9 mouse cellular contexts compared by ENCODE assay signal in genomic region chr2:134549770-134550169, GRCm38 (mm10). TPM values are rescaled to one million over a fixed set of nuclear protein-coding genes. Genes with fewer than 3 reads are reported as not detected.
A peak's percentile ranks its signal among the peaks of the same experiment; 100 is the strongest.
DNase-seq lines count a peak whose midpoint lies in the region; ATAC-seq and TF ChIP-seq lines count a peak whose summit lies in the region.
"Had no signal": no experiment of that assay in that cellular context is flagged by ENCODE, and none has a peak within 500 bp of the region (broad histone marks: within the 10 kb centered on the region; RNA-seq: fewer than 3 reads in every experiment).

No protein-coding gene starts in this region.

- H3K27me3 ChIP-seq in intestine, postnatal 0 days (replicated peaks; ENCODE audit: control insufficient read depth, insufficient read depth, low read length): no peaks in the 10 kb centered on the region
- H3K27me3 ChIP-seq in intestine, embryonic 16.5 days (replicated peaks; ENCODE audit: control insufficient read depth, insufficient read depth, low read length): no peaks in the 10 kb centered on the region

- H3K36me3 ChIP-seq in intestine, postnatal 0 days (ENCODE audit: control insufficient read depth, insufficient read depth): no peaks in the 10 kb centered on the region
- no peaks in the 10 kb centered on the region for H3K36me3 ChIP-seq in intestine, embryonic 16.5 days (ENCODE audit: control insufficient read depth, insufficient read depth, low read length)
- no peaks in the 10 kb centered on the region for H3K36me3 ChIP-seq in ES-E14 (ENCODE audit: control insufficient read depth, insufficient read depth, low read length, poor library complexity, severe bottlenecking)

- no peak for ATAC-seq in intestine, postnatal 0 days
- no peak for ATAC-seq in intestine, embryonic 16.5 days
- ATAC-seq in megakaryocyte-erythroid progenitor cell, adult 5-6 weeks (replicated peaks; ENCODE audit: low FRiP score, low TSS enrichment, poor library complexity, severe bottlenecking): peak; percentile 87

- H3K9me3 ChIP-seq in intestine, postnatal 0 days (ENCODE audit: control insufficient read depth): no peaks in the 10 kb centered on the region
- no peaks in the 10 kb centered on the region for H3K9me3 ChIP-seq in intestine, embryonic 16.5 days (ENCODE audit: control insufficient read depth, low read length)
- H3K9me3 ChIP-seq in ES-E14 (ENCODE audit: control insufficient read depth, insufficient read depth, low read depth, low read length): no peaks in the 10 kb centered on the region

- TF ChIP-seq CTCF in intestine, postnatal 0 days (IDR thresholded peaks at IDR 0.05; ENCODE audit: low read depth): peak; percentile 84

- peak; percentile 21 for DNase-seq in ES-E14 (ENCODE audit: low read depth, low spot score)
- DNase-seq in c-Kit-positive CD71-positive TER-119-negative erythroid progenitor cells, embryonic 14.5 days (ENCODE audit: low read depth): peak; percentile 46
- peak; percentile 37 for DNase-seq in forelimb bud, embryonic 11.5 days (ENCODE audit: low read depth, low spot score)
- DNase-seq in layer of hippocampus, adult 9-10 months (ENCODE audit: low spot score): peak; percentile 59
- DNase-seq in thymus, postnatal 36 days: peak; percentile 7 to 24

- H3K4me3 ChIP-seq in intestine, postnatal 0 days (ENCODE audit: low read depth, low read length): no peak overlapping the region
- no peak overlapping the region for H3K4me3 ChIP-seq in intestine, embryonic 16.5 days (ENCODE audit: low read length)
- H3K4me3 ChIP-seq in ES-E14 (ENCODE audit: insufficient read depth in 1 of 2, low read depth in 1 of 2, low read length in 2 of 2, poor library complexity in 1 of 2, severe bottlenecking in 1 of 2): no peak overlapping the region
- H3K4me3 ChIP-seq: erythroblast, embryonic 14.5 days had no signal

- H3K9ac ChIP-seq in intestine, postnatal 0 days (ENCODE audit: low read depth, low read length): no peak overlapping the region
- H3K9ac ChIP-seq in intestine, embryonic 16.5 days (ENCODE audit: low read depth, low read length): no peak overlapping the region
- H3K9ac ChIP-seq in ES-E14 (ENCODE audit: insufficient read depth, low read depth, low read length, poor library complexity, severe bottlenecking): no peak overlapping the region

- 19% methylated on average over 4 of the region's 4 CpGs for WGBS in intestine, postnatal 0 days
- 13% methylated on average over 4 of the region's 4 CpGs for WGBS in intestine, embryonic 16.5 days

- in situ Hi-C loops in ES-E14 (cut with MboI; ENCODE audit: low sequenced_read_pairs in 2 of 2, unreplicated experiment in 2 of 2): loop anchor here in 1 of 2 experiments (5.0 kb wide), 1 partner anchor 783 kb away; no protein-coding TSS in a partner anchor

- H3K4me1 ChIP-seq in intestine, postnatal 0 days (replicated peaks; ENCODE audit: control insufficient read depth, insufficient read depth, low read length): no peaks in the 10 kb centered on the region
- H3K4me1 ChIP-seq in intestine, embryonic 16.5 days (ENCODE audit: control insufficient read depth, insufficient read depth, low read length): no peaks in the 10 kb centered on the region
- H3K4me1 ChIP-seq in ES-E14 (ENCODE audit: control insufficient read depth in 2 of 2, insufficient read depth in 2 of 2, low read length in 2 of 2, poor library complexity in 1 of 2): no peaks in the 10 kb centered on the region

- H3K27ac ChIP-seq in intestine, postnatal 0 days (ENCODE audit: low read depth, low read length): no peak overlapping the region
- no peak overlapping the region for H3K27ac ChIP-seq in intestine, embryonic 16.5 days (ENCODE audit: low read length)
- no peak overlapping the region for H3K27ac ChIP-seq in ES-E14 (ENCODE audit: insufficient read depth, low read depth, low read length, poor library complexity, severe bottlenecking)

- no peak overlapping the region for H3K4me2 ChIP-seq in intestine, postnatal 0 days (replicated peaks; ENCODE audit: low read depth)
- H3K4me2 ChIP-seq in intestine, embryonic 16.5 days (ENCODE audit: low read depth, low read length): no peak overlapping the region

TF ChIP-seq in ES-E14, 5 proteins besides CTCF, POLR2A, EP300 and RAD21:
- TF ChIP-seq ZNF384 (IDR thresholded peaks at IDR 0.05; ENCODE audit: low read depth, low read length): no peak
- TF ChIP-seq ZC3H11A (IDR thresholded peaks at IDR 0.05; ENCODE audit: borderline replicate concordance, low read depth, low read length): peak; percentile 72; the same call in 1 of the 2 replicates

RNA-seq across cellular contexts. Expression of gene Hao1, which starts 4.4 kb away (rescaled TPM):
- polyA plus RNA-seq in intestine, postnatal 0 days (2015; fragmentation: Nextera tagmentation; extraction: Ambion mirVana): 0.07 and 0.09 TPM in 2 replicates
- polyA plus RNA-seq in intestine, embryonic 16.5 days (2015; fragmentation: Nextera tagmentation; extraction: Ambion mirVana): 0.11 TPM in 1 of 2 replicates, not detected in the other
- not detected in 2 replicates for total RNA-seq in ES-E14 (2012; rRNA removed)
- not detected in 2 replicates for total RNA-seq in megakaryocyte-erythroid progenitor cell, adult 5-6 weeks (2014; fragmentation: Nextera tagmentation)
- not detected in 2 replicates for total RNA-seq in megakaryocyte-erythroid progenitor cell, adult 5-6 weeks (2017)
- polyA plus RNA-seq: erythroblast, embryonic 14.5 days had no signal
